Mouse (Mus musculus) left cerebral cortex, adult 8-10 months (tissue): ENCODE results near the gene Vac14. TPM values are rescaled to one million over a fixed set of nuclear protein-coding genes. Genes with fewer than 3 reads are reported as not detected.

ENCODE experiments used
- DNase-seq, 2 experiments: peaks; one replicate each; pipeline ENCODE4 v3.0.0; 2022; ENCODE audit warnings: low spot score in 2 of 2
- total RNA-seq, 4 experiments: library from RNA; stranded (reverse); gene quantifications; 2 replicates each; pipeline ENCODE4 v1.2.4; 2022

Vac14 gene
- total RNA-seq, 4 experiments from 2014 or later, result 29.2 to 30.7 (median 30.4) TPM

GRCm38 (mm10) chr8:110716075-110716474 is 97.7 kb downstream of the Vac14 start:
- peak in 1 of 2 experiments; percentile 86 for DNase-seq

- DNase-seq, result no peak
These were observed 98.7 kb downstream of the Vac14 start for GRCm38 (mm10) chr8:110717131-110717530.

- no peak for DNase-seq
These were observed 100.0 kb downstream of the Vac14 start for GRCm38 (mm10) chr8:110718209-110718968.

GRCm38 (mm10) chr8:110718969-110719670 is 100.7 kb downstream of the Vac14 start:
- peak in 1 of 2 experiments; percentile 67 for DNase-seq

GRCm38 (mm10) chr8:110719898-110720653 is 101.7 kb downstream of the Vac14 start:
- no peak for DNase-seq

- peak in 1 of 2 experiments; percentile 73 for DNase-seq
These were observed 102.6 kb downstream of the Vac14 start, which contains the start of gene Mtss1l for GRCm38 (mm10) chr8:110720685-110721598. Gene Mtss1l, plus strand, starts transcription at chr8:110721476.

GRCm38 (mm10) chr8:110721606-110722413 is 103.4 kb downstream of the Vac14 start:
- no peak for DNase-seq

GRCm38 (mm10) chr8:110722414-110723011 is 104.1 kb downstream of the Vac14 start:
- no peak for DNase-seq

GRCm38 (mm10) chr8:110724493-110724892 is 106.1 kb downstream of the Vac14 start:
- DNase-seq, result no peak

- peak in 1 of 2 experiments; percentile 81 for DNase-seq
These were observed 106.9 kb downstream of the Vac14 start for GRCm38 (mm10) chr8:110725084-110725838.

GRCm38 (mm10) chr8:110726893-110727292 is 108.5 kb downstream of the Vac14 start:
- no peak for DNase-seq

- no peak for DNase-seq
These were observed 113.0 kb downstream of the Vac14 start for GRCm38 (mm10) chr8:110731346-110731859.

GRCm38 (mm10) chr8:110733036-110733435 is 114.7 kb downstream of the Vac14 start:
- no peak for DNase-seq

GRCm38 (mm10) chr8:110738591-110739195 is 120.3 kb downstream of the Vac14 start:
- DNase-seq, result no peak

GRCm38 (mm10) chr8:110740629-110741175 is 122.3 kb downstream of the Vac14 start:
- no peak for DNase-seq

GRCm38 (mm10) chr8:110741816-110742451 is 123.5 kb downstream of the Vac14 start:
- DNase-seq, result no peak

- DNase-seq, result no peak
These were observed 124.0 kb downstream of the Vac14 start for GRCm38 (mm10) chr8:110742452-110742818.
